Mouse (Mus musculus): ENCODE results near the gene Mlec. TPM values are rescaled to one million over a fixed set of nuclear protein-coding genes. Genes with fewer than 3 reads are reported as not detected.
A peak's percentile ranks its signal among the peaks of the same experiment; 100 is the strongest.

Mlec gene
- polyA plus RNA-seq (2015; fragmentation: Nextera tagmentation; extraction: Ambion mirVana) = 68.5 and 82.4 TPM in 2 replicates

DNA sequence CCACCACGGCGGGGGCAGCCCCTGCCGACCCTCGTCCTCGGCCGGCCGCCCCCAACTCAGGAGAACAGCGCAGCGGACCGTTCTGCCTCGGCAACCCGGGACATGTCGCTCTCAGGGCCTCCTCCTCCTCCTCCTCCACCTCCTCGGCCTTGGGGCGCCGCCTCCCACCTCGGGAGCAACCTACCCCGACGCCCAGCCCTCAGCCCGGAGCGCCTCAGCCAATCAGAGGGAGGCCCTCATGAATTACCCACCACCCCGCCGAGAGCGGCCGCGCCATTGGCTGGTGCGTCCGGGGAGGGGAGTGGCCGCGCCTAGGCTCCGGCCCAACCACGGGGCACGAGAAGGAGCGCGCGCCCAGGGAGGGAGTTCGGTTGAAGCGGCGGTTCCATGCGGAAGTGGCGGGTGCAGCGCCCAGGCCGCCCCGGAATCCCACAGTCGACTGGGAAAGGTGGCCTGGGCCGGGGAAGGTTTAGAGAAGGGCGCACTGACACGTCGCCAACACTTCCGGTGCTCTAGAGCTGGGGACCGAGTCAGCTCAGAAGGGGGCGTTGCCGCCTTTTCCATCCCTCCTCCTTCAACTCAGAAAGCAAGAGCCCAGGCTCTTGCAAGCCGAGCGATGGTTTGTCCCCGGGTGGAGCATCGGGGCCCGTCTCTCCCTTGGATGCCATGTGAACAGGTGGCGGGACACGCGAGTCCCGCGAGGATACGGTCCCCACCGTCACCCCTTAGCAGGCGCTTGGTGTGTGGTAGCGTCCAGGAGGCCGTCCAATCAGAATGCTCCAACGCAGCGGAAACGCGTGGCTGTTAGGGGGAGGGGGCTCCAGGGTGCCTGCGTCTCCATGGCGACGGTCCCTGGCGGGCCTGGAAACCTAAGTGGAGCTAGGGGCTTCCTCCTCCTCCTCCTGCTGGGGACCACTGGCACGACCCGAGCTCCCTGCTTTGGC lies at the start of gene Mlec:
Gene Mlec (minus strand): TSS at position 140 of the 944 bp plus-strand sequence.
- Histone ChIP-seq H3K9me3 (ENCODE audit: control insufficient read depth, low read length) (no peaks in the 10 kb centered on the region), H3K4me1 (ENCODE audit: control insufficient read depth, insufficient read depth, low read length) (peaks cover 50% of the 10 kb centered on the region), H3K4me2 (ENCODE audit: low read depth, low read length) (peak within 1 kb of the TSS; percentile 83), H3K4me3 (ENCODE audit: low read length) (peak within 1 kb of the TSS; percentile 99), H3K9ac (ENCODE audit: low read depth, low read length) (peak within 1 kb of the TSS; percentile 99), H3K36me3 (ENCODE audit: control insufficient read depth, insufficient read depth, low read length) (no peaks in the 10 kb centered on the region), H3K27me3 (replicated peaks; ENCODE audit: control insufficient read depth, insufficient read depth, low read length) (no peaks in the 10 kb centered on the region), H3K27ac (ENCODE audit: low read length) (peak within 1 kb of the TSS; percentile 99)
- peak; percentile 95 for ATAC-seq
- under 1% methylated on average over 72 of the region's 78 CpGs for WGBS

DNA sequence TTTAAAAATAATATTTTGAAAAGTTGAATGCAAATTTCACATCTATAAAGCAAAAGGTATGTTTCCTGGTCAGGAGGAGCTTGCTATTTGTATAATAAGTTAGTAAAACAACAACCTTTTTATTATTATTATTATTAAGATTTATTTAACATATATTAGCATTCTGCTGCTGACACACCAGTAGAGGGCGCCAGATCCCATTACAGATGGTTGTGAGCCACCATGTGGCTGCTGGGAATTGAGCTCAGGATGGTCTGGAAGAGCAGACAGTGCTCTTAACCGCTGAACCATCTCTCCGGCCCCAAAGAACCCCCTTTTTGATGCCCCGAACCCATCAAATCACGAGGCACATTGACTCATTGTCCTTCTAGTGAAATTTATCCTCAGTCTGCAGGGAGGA lies 49.3 kb upstream of the Mlec start:
- Histone ChIP-seq H3K36me3 (ENCODE audit: control insufficient read depth, insufficient read depth, low read length) (no peaks in the 10 kb centered on the region), H3K27ac (ENCODE audit: low read length) (no peak overlapping the region), H3K4me2 (ENCODE audit: low read depth, low read length) (no peak overlapping the region), H3K27me3 (replicated peaks; ENCODE audit: control insufficient read depth, insufficient read depth, low read length) (peaks cover 9% of the 10 kb centered on the region), H3K9ac (ENCODE audit: low read depth, low read length) (no peak overlapping the region), H3K9me3 (ENCODE audit: control insufficient read depth, low read length) (no peaks in the 10 kb centered on the region), H3K4me3 (ENCODE audit: low read length) (no peak overlapping the region), H3K4me1 (ENCODE audit: control insufficient read depth, insufficient read depth, low read length) (peaks cover 14% of the 10 kb centered on the region)
- no peak for ATAC-seq
- WGBS = 59% methylated on average over 5 of the region's 5 CpGs

DNA sequence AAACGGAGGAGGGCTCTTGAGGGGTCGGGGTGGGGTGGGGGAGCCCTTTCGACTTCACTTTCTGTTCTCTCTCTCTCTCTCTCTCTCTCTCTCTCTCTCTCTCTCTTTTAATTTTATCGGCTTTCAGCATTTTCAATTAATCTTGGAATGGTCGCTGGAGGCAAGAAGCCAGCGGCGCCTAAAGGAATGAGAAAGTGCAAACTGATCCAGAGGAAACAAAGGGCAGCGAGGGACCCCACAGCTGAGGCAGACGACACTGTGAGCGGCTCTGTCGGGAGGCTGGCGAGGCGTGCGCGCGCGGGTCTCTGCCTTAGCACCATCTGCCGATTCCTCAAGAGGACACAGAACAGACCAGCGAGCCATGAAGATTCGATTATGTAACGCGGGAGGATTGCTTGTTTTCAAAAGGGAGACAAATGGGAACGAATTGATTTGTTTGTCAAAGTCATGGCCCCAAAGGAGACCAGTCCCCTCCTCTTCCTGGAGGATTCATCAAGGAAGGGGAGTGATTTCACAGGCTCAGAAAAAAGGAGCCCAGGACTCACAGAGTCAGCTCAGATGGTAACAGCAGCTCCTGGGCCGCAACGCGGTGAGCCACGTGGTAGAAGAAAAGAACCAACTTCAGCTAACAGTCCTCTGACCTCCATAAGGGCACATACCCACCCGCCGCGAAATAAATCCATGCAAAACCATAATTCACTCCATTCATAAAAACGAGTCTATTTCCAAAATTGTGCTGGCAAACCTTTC lies 46.8 kb upstream of the Mlec start:
- 3% methylated on average over 31 of the region's 31 CpGs for WGBS
- Histone ChIP-seq H3K36me3 (ENCODE audit: control insufficient read depth, insufficient read depth, low read length) (no peaks in the 10 kb centered on the region), H3K4me3 (ENCODE audit: low read length) (peak overlapping the region; percentile 34), H3K9ac (ENCODE audit: low read depth, low read length) (peak overlapping the region; percentile 62), H3K27ac (ENCODE audit: low read length) (no peak overlapping the region), H3K9me3 (ENCODE audit: control insufficient read depth, low read length) (no peaks in the 10 kb centered on the region), H3K4me1 (ENCODE audit: control insufficient read depth, insufficient read depth, low read length) (peaks cover 14% of the 10 kb centered on the region), H3K27me3 (replicated peaks; ENCODE audit: control insufficient read depth, insufficient read depth, low read length) (peaks cover 9% of the 10 kb centered on the region), H3K4me2 (ENCODE audit: low read depth, low read length) (peak overlapping the region; percentile 60)
- ATAC-seq = peak; percentile 53; the same call in 1 of the 2 replicates

DNA sequence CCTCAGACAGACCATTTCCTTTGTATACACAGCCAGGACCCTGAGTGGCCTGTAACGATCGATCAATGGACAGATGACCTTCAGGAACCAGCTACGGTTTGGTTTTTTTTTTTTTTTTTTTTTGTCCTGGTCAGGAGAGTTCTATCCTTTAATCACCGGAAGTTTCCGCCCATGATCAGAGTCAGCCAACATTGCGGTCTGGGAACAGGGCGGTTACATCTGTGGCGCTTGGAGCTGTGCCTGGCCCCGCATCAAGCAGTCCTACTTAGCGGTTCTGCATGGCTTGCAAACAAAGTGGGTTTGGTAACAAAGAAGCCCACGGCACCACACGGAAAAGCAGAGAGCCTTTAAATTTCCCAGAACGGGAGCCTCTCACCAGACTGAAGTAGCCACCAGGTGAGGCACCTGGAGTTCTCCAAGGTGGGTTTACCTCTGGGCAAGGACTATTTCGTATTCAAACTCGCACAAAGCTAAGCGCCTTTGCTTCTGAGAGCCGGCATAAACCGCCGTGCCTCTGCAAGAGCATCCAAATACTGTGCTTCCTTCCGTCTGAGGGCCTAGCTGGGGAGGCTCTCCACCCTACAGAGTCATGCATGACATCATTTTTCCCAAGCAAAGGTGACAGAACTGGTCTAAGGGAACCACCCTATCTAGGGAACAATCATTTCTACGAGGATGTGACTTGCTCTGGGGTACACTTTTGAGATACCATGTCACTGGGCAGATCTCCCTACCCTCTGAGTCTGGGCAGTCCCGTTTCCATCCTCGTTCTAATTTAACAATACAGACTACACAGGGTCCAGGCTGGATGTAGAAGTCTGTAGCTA lies 46.0 kb upstream of the Mlec start:
- Histone ChIP-seq H3K9me3 (ENCODE audit: control insufficient read depth, low read length) (no peaks in the 10 kb centered on the region), H3K4me1 (ENCODE audit: control insufficient read depth, insufficient read depth, low read length) (peaks cover 14% of the 10 kb centered on the region), H3K36me3 (ENCODE audit: control insufficient read depth, insufficient read depth, low read length) (no peaks in the 10 kb centered on the region), H3K4me3 (ENCODE audit: low read length) (peak overlapping the region; percentile 34), H3K27me3 (replicated peaks; ENCODE audit: control insufficient read depth, insufficient read depth, low read length) (peaks cover 9% of the 10 kb centered on the region), H3K9ac (ENCODE audit: low read depth, low read length) (no peak overlapping the region), H3K4me2 (ENCODE audit: low read depth, low read length) (peak overlapping the region; percentile 60), H3K27ac (ENCODE audit: low read length) (0 out of 2 replicates have a peak overlapping the region, but pooled peaks have one; percentile 1)
- 14% methylated on average over 23 of the region's 23 CpGs for WGBS
- ATAC-seq = peak; percentile 52

DNA sequence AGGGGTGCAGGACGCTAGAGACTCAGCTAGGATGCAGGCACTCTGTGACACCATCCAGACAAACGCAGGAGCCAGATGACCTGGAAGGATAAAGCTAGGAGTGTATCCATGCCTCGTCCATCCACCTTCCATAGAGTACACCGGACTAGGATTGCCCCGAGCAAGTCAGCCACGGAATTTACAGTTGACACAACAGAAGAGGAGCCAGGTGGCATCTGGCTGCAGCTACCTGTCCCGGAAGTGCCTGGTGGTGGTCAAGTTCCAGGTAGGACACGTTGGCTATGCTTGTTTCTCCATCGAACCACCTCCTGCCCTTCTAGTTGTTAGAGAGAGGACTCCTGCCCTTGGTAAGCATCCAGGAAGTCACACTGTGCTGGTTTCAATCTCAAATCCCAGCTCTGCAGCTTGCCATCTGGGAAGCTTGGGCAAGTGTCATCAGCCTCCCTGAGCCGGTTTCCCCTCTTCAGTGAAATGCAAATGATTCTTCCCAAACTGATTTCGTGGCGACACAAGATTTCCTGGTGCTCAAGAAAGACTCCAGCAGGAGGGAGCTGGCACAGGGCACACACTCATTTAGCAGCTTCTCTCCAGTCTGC lies 36.7 kb upstream of the Mlec start:
- peak; percentile 26; the same call in 1 of the 2 replicates for ATAC-seq
- H3K4me3 ChIP-seq (ENCODE audit: low read length) = peak overlapping the region; percentile 61
- H3K27me3 ChIP-seq (replicated peaks; ENCODE audit: control insufficient read depth, insufficient read depth, low read length) = peaks cover 53% of the 10 kb centered on the region

DNA sequence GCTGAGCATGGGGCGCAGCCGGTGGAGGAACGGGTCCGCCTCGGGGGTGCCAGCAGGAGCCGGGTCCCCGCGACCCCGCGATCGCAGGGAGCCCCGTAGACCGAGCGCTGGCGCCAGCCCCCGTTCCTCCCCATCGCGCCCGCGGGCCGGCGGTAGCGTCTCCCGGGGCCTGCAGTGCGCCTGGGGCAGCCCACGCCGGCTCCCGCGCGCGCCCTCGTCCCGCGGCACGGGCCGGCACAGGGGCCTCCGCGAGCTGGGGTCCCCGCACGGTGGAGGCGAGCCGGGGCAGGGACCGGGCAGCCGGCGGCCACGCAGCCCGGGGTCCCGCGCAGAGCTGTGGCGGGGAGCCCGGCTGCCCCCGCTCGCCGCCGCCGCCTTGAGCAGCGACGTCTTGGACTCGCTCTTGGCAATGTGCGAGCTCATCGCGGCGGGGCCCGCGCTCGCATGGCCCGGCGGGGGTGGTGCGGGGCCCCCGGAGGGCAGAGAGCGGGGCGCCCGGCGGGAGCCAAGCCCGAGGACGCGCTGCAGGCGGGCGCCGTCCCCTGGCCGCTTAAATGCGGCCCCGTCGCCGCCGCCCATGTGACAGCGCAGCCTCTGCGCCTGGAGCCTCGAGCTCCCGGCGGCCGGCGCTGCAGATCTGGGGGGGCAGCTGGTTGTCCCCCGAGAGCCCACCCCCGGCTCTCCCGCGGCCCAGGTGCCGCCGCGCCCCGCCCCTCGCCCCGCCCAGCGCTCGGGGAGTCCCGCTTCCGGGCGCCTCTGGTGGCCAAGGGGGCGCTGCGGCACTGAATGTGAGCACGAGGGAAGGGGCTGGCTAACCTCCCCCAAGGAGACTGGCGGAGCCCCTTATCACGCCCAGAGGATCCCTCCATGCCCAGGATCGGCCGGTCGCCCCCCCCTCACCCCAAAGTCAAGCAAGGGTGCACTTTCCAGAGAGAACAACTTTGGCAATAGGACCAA lies 36.0 kb upstream of the Mlec start, which contains the start of gene Cabp1:
Gene Cabp1 (minus strand): TSS at position 713 of the 957 bp plus-strand sequence.
- peaks cover 58% of the 10 kb centered on the region for H3K27me3 ChIP-seq (replicated peaks; ENCODE audit: control insufficient read depth, insufficient read depth, low read length)
- H3K4me3 ChIP-seq (ENCODE audit: low read length) = peak within 1 kb of the TSS; percentile 61
- H3K4me2 ChIP-seq (ENCODE audit: low read depth, low read length) = peak within 1 kb of the TSS; percentile 100
- WGBS = under 1% methylated on average over 98 of the region's 116 CpGs
- peak; percentile 81 for ATAC-seq
- no peaks in the 10 kb centered on the region for H3K9me3 ChIP-seq (ENCODE audit: control insufficient read depth, low read length)
- H3K36me3 ChIP-seq (ENCODE audit: control insufficient read depth, insufficient read depth, low read length) = no peaks in the 10 kb centered on the region
- H3K9ac ChIP-seq (ENCODE audit: low read depth, low read length) = peak within 1 kb of the TSS; percentile 54
- H3K4me1 ChIP-seq (ENCODE audit: control insufficient read depth, insufficient read depth, low read length) = peaks cover 19% of the 10 kb centered on the region
- no peak within 1 kb of the TSS for H3K27ac ChIP-seq (ENCODE audit: low read length)

More for the DNA sequence above, 36.7 kb upstream of the Mlec start:
- Histone ChIP-seq H3K9me3 (ENCODE audit: control insufficient read depth, low read length) (no peaks in the 10 kb centered on the region), H3K4me1 (ENCODE audit: control insufficient read depth, insufficient read depth, low read length) (peaks cover 19% of the 10 kb centered on the region), H3K36me3 (ENCODE audit: control insufficient read depth, insufficient read depth, low read length) (no peaks in the 10 kb centered on the region), H3K27ac (ENCODE audit: low read length) (no peak overlapping the region), H3K4me2 (ENCODE audit: low read depth, low read length) (peak overlapping the region; percentile 100), H3K9ac (ENCODE audit: low read depth, low read length) (peak overlapping the region; percentile 54; the same call in 1 of the 2 replicates)
- WGBS = 7% methylated on average over 12 of the region's 12 CpGs

DNA sequence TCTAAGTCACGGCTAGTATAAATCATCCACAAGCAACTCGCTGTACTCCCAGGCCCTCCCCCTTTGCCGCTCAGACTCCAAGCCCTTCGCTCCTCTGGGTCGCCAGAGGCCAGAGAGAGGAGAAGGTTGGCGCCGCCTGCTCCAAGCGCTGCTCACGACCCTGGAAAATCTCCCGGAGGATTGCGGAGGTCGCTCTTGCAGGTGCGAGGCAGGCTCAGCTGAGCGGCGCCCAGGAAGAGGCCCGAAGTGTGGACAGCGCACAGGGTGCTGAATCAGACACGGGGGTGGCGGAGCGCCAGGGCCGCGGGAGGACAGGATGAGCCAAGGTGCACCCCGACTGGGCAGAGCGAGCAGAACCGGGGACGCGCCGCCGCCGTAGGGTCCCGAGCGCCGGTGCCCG lies 35.2 kb upstream of the Mlec start:
- peak overlapping the region; percentile 61 for H3K4me3 ChIP-seq (ENCODE audit: low read length)
- no peaks in the 10 kb centered on the region for H3K36me3 ChIP-seq (ENCODE audit: control insufficient read depth, insufficient read depth, low read length)
- peak overlapping the region; percentile 100 for H3K4me2 ChIP-seq (ENCODE audit: low read depth, low read length)
- peak overlapping the region; percentile 54 for H3K9ac ChIP-seq (ENCODE audit: low read depth, low read length)
- H3K4me1 ChIP-seq (ENCODE audit: control insufficient read depth, insufficient read depth, low read length) = peaks cover 19% of the 10 kb centered on the region
- under 1% methylated on average over 34 of the region's 34 CpGs for WGBS
- peaks cover 5% of the 10 kb centered on the region; the same call in 1 of the 2 replicates for H3K9me3 ChIP-seq (ENCODE audit: control insufficient read depth, low read length)
- peaks cover 58% of the 10 kb centered on the region for H3K27me3 ChIP-seq (replicated peaks; ENCODE audit: control insufficient read depth, insufficient read depth, low read length)
- H3K27ac ChIP-seq (ENCODE audit: low read length) = no peak overlapping the region
- peak; percentile 63 for ATAC-seq

DNA sequence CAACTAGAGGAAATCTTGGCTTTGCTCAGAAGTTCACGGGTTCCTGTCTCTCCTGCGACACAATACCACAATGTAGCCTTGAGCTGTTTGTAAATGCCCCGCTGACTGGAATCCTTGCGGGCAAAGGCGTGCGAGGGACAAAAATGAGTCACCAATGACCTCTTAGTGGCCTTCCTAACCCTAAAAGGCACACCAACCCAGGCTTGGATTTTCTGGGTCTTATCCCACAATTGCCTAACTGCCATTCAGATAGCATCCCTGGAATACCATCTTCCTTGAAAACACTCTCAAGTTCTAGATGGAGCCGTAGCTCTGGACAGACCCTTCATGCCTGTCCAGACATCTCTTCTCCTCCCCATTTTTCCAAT lies 34.8 kb upstream of the Mlec start:
- H3K27me3 ChIP-seq (replicated peaks; ENCODE audit: control insufficient read depth, insufficient read depth, low read length) = peaks cover 58% of the 10 kb centered on the region
- H3K9me3 ChIP-seq (ENCODE audit: control insufficient read depth, low read length) = peaks cover 5% of the 10 kb centered on the region; the same call in 1 of the 2 replicates
- H3K4me3 ChIP-seq (ENCODE audit: low read length) = peak overlapping the region; percentile 61
- H3K4me2 ChIP-seq (ENCODE audit: low read depth, low read length) = peak overlapping the region; percentile 100
- peaks cover 19% of the 10 kb centered on the region for H3K4me1 ChIP-seq (ENCODE audit: control insufficient read depth, insufficient read depth, low read length)
- peak overlapping the region; percentile 54; the same call in 1 of the 2 replicates for H3K9ac ChIP-seq (ENCODE audit: low read depth, low read length)
- no peak for ATAC-seq
- H3K36me3 ChIP-seq (ENCODE audit: control insufficient read depth, insufficient read depth, low read length) = no peaks in the 10 kb centered on the region
- H3K27ac ChIP-seq (ENCODE audit: low read length) = no peak overlapping the region
- WGBS = 16% methylated on average over 7 of the region's 7 CpGs
